Mouse (Mus musculus): ENCODE measurements around the gene Capn15. TPM values are rescaled to one million over a fixed set of nuclear protein-coding genes. Genes with fewer than 3 reads are reported as not detected.

Gene Capn15
- polyA plus RNA-seq, 1 experiment from 2014 or later: 32.5 TPM

- Histone ChIP-seq H3K4me2 (replicated peaks) (no peak overlapping the region), H3K27me3 (peaks cover 49% of the 10 kb centered on the region), H3K4me1 (peaks cover 12% of the 10 kb centered on the region), H3K27ac (no peak overlapping the region), H3K36me3 (no peaks in the 10 kb centered on the region), H3K9ac (no peak overlapping the region), H3K4me3 (no peak overlapping the region), H3K9me3 (replicated peaks) (no peaks in the 10 kb centered on the region)
- no CpG with 5 or more reads among the region's 3 CpGs for WGBS
- ATAC-seq (ENCODE audit: low FRiP score): no peak
These were observed 34.9 kb downstream of the Capn15 start for GRCm38 (mm10) chr17:25950706-25951105.

GRCm38 (mm10) chr17:25949981-25950380 is 35.6 kb downstream of the Capn15 start:
- H3K9ac ChIP-seq: no peak overlapping the region
- H3K4me3 ChIP-seq: no peak overlapping the region

DNA sequence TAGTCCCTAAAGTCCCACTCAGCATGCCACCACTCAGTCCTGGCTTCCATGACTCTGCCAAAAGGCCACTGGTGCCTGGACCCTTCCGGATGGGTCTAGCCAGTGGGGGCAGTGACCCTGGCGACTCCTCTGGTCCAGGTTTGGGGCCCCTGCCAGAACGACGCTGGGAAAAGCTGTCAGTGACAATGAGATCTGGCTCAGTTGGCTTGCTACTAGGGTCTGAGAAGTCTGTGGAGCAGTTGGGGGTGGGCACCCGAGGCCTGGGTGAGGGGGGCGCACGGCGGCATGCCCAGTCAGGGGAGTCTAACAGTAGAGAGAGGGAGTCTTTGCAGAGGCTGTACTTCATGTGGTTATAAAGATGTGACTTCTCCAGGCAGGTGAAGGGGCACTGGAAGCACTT is 37.5 kb downstream of the Capn15 start:
- Histone ChIP-seq H3K36me3 (no peaks in the 10 kb centered on the region), H3K27me3 (peaks cover 39% of the 10 kb centered on the region), H3K4me2 (replicated peaks) (no peak overlapping the region), H3K4me1 (peaks cover 12% of the 10 kb centered on the region), H3K27ac (no peak overlapping the region), H3K9ac (no peak overlapping the region), H3K9me3 (replicated peaks) (no peaks in the 10 kb centered on the region), H3K4me3 (no peak overlapping the region)
- no peak for ATAC-seq (ENCODE audit: low FRiP score)
- WGBS: 77% methylated on average over 8 of the region's 8 CpGs

More at GRCm38 (mm10) chr17:25949981-25950380, 35.6 kb downstream of the Capn15 start:
- Histone ChIP-seq H3K4me2 (replicated peaks) (no peak overlapping the region), H3K9me3 (replicated peaks) (no peaks in the 10 kb centered on the region), H3K27me3 (peaks cover 49% of the 10 kb centered on the region), H3K36me3 (no peaks in the 10 kb centered on the region), H3K27ac (no peak overlapping the region), H3K4me1 (peaks cover 12% of the 10 kb centered on the region)
- 73% methylated on average over 5 of the region's 5 CpGs for WGBS
- no peak for ATAC-seq (ENCODE audit: low FRiP score)

- H3K27ac ChIP-seq: no peak overlapping the region
- no peaks in the 10 kb centered on the region for H3K36me3 ChIP-seq
- ATAC-seq (ENCODE audit: low FRiP score): no peak
- no peaks in the 10 kb centered on the region for H3K9me3 ChIP-seq (replicated peaks)
- no peak overlapping the region for H3K4me3 ChIP-seq
- peaks cover 12% of the 10 kb centered on the region for H3K4me1 ChIP-seq
- H3K4me2 ChIP-seq (replicated peaks): no peak overlapping the region
- 72% methylated on average over 4 of the region's 4 CpGs for WGBS
- peaks cover 35% of the 10 kb centered on the region for H3K27me3 ChIP-seq
- no peak overlapping the region for H3K9ac ChIP-seq
These were observed 38.0 kb downstream of the Capn15 start for GRCm38 (mm10) chr17:25947576-25947975.

DNA sequence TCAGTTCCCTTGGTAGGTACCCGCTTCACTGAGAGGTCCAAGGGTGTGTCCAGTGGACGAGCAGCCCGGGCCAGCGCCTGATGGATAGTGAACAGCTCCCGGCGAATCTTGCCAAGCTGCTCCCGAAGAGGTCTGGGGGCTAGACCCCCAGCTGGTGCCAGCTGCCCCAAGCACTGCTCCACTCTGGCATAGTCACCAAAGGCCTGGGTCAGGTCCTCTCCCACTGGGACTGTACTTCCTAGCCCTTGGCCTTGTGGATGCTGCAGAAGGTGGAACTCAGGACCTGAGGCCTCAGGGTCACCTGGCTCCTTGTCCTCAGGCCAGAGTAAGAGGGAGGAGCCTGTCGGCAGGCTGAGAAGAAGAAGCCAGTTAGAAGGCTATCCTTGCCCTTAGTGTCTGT is 38.7 kb downstream of the Capn15 start:
- no peak for ATAC-seq (ENCODE audit: low FRiP score)
- Histone ChIP-seq H3K4me2 (replicated peaks) (no peak overlapping the region), H3K4me1 (peaks cover 8% of the 10 kb centered on the region), H3K36me3 (no peaks in the 10 kb centered on the region), H3K27me3 (peaks cover 28% of the 10 kb centered on the region), H3K4me3 (no peak overlapping the region), H3K9ac (no peak overlapping the region), H3K9me3 (replicated peaks) (no peaks in the 10 kb centered on the region), H3K27ac (no peak overlapping the region)
- WGBS: 79% methylated on average over 8 of the region's 8 CpGs

GRCm38 (mm10) chr17:25946349-25946748 is 39.2 kb downstream of the Capn15 start:
- Histone ChIP-seq H3K36me3 (no peaks in the 10 kb centered on the region), H3K4me3 (no peak overlapping the region), H3K27ac (no peak overlapping the region), H3K27me3 (peaks cover 22% of the 10 kb centered on the region), H3K4me1 (peaks cover 3% of the 10 kb centered on the region), H3K9me3 (replicated peaks) (no peaks in the 10 kb centered on the region), H3K4me2 (replicated peaks) (no peak overlapping the region), H3K9ac (no peak overlapping the region)
- ATAC-seq (ENCODE audit: low FRiP score): no peak
- WGBS: 78% methylated on average over 7 of the region's 7 CpGs

DNA sequence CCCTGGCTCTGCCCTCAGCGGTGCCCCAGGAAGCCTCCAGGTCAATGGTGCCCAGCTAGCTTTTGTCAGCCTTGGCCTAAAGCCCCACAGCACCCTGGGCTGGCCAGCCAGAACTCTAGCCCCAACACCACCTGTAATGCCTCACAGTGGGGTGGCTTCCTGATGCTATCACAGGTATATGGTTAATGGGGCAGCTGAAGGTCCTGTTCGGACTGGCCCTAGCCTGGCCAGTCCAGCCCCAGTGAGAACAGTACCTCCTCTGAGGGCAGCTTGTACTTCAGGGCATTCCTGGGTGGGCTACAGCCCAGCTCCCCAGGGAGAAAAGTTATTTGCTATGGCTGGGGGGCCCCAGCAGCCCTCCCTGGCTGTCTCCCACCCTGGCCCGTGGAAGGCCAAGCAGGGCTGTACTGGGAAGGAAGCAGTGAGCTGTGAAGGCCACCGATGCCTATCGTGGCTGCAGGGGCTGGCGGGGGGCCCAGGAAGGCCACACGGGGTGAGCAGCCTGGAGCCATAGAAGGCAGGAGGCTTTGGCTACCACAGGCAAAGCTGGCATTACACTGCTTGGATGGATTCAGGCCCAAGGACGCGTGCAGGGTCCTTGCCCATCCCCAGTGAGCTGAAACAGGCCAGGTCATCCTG is 40.0 kb downstream of the Capn15 start:
- ATAC-seq (ENCODE audit: low FRiP score): no peak
- WGBS: 63% methylated on average over 9 of the region's 9 CpGs
- no peak overlapping the region for H3K4me3 ChIP-seq
- peaks cover 6% of the 10 kb centered on the region for H3K4me1 ChIP-seq
- H3K9ac ChIP-seq: no peak overlapping the region
- no peak overlapping the region for H3K4me2 ChIP-seq (replicated peaks)
- H3K27ac ChIP-seq: no peak overlapping the region
- peaks cover 15% of the 10 kb centered on the region for H3K27me3 ChIP-seq
- H3K36me3 ChIP-seq: no peaks in the 10 kb centered on the region
- H3K9me3 ChIP-seq (replicated peaks): no peaks in the 10 kb centered on the region

DNA sequence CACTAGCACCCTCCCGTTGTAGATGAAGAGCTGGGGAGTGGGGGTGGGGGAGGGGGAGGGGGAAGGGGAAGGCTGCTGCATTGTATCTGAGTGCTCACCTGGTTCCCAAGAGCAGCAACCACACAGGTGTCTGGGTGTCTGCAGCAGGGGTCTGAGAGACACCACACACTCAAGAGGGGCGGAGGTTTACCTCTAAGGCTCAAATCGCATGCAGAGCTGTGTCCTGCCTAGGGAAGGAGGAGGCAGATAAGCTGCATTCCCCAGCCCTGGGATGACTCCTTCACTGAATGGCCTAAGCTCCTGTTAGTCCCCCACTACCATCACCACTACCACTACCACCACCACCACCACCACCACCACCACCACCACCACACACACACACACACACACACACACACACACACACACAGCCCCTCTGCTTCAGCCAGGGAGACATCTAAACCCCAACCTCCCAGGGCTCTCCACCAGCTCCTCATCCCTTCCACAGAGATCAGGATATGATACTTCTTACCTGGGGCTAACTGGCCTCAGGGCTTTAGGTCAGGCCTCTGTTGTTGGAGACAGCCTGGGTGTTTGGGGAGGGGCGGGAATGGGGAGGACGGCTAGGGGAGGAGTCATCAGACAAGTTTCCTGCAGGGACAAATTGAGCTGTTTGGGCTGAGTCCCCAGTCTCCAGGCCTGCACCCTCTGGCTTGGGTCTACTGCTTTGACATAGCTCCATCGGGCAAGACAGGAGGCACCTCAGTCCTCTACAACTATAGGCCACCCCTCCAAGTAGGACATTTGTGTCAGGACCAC is 41.0 kb downstream of the Capn15 start, which contains the start of the genes Pigq and Nhlrc4:
Pigq (minus strand) TSS at position 571 of the 798 bp plus-strand sequence.
Nhlrc4 (minus strand) TSS at position 596 of the 798 bp plus-strand sequence.
- no peak within 1 kb of the TSS for H3K4me2 ChIP-seq (replicated peaks)
- ATAC-seq (ENCODE audit: low FRiP score): no peak
- peaks cover 12% of the 10 kb centered on the region for H3K4me1 ChIP-seq
- H3K36me3 ChIP-seq: no peaks in the 10 kb centered on the region
- peaks cover 4% of the 10 kb centered on the region for H3K27me3 ChIP-seq
- 56% methylated on average over 6 of the region's 6 CpGs for WGBS
- no peak within 1 kb of the TSS for H3K27ac ChIP-seq
- no peaks in the 10 kb centered on the region for H3K9me3 ChIP-seq (replicated peaks)
- H3K9ac ChIP-seq: no peak within 1 kb of the TSS
- no peak within 1 kb of the TSS for H3K4me3 ChIP-seq

- 72% methylated on average over 9 of the region's 9 CpGs for WGBS
- Histone ChIP-seq H3K4me3 (no peak overlapping the region), H3K4me1 (peaks cover 12% of the 10 kb centered on the region)
These were observed 41.8 kb downstream of the Capn15 start for GRCm38 (mm10) chr17:25943769-25944168.

DNA sequence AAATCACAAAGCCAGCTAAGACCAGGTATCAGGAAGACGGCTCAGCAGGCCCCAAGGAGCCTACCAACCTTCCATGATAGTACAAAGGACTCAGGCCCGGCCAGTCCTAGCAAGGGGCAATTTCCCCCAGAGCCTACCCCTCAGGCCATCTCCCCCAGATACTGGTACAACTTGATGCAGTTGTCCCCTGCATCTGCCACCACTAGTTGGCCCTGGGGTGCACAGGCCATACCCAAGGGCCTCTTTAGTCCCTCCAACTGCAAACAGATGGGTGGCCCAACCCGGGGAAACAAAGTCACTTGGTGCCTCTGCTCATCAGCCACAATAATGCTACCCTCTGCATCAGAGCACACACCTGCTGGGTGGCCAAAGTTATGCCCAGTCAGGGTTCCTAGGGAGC is 42.4 kb downstream of the Capn15 start:
- ATAC-seq (ENCODE audit: low FRiP score): no peak
- Histone ChIP-seq H3K36me3 (peaks cover 5% of the 10 kb centered on the region; the same call in 1 of the 2 replicates), H3K4me1 (peaks cover 12% of the 10 kb centered on the region), H3K4me3 (no peak overlapping the region), H3K9me3 (replicated peaks) (no peaks in the 10 kb centered on the region), H3K27me3 (peaks cover 2% of the 10 kb centered on the region; the same call in 1 of the 2 replicates), H3K27ac (no peak overlapping the region), H3K9ac (no peak overlapping the region), H3K4me2 (replicated peaks) (no peak overlapping the region)
- 84% methylated on average over 3 of the region's 3 CpGs for WGBS

More at GRCm38 (mm10) chr17:25943769-25944168, 41.8 kb downstream of the Capn15 start:
- H3K9me3 ChIP-seq (replicated peaks): no peaks in the 10 kb centered on the region
- H3K9ac ChIP-seq: no peak overlapping the region
- peaks cover 4% of the 10 kb centered on the region; the same call in 1 of the 2 replicates for H3K27me3 ChIP-seq
- no peak overlapping the region for H3K27ac ChIP-seq
- peaks cover 2% of the 10 kb centered on the region; the same call in 1 of the 2 replicates for H3K36me3 ChIP-seq
- H3K4me2 ChIP-seq (replicated peaks): no peak overlapping the region
- ATAC-seq (ENCODE audit: low FRiP score): no peak

- H3K4me3 ChIP-seq: 0 out of 2 replicates have a peak overlapping the region, but pooled peaks have one; percentile 82
- 86% methylated on average over 2 of the region's 2 CpGs for WGBS
- H3K9me3 ChIP-seq (replicated peaks): no peaks in the 10 kb centered on the region
- H3K4me1 ChIP-seq: peaks cover 12% of the 10 kb centered on the region
- H3K9ac ChIP-seq: no peak overlapping the region
- peaks cover 5% of the 10 kb centered on the region; the same call in 1 of the 2 replicates for H3K36me3 ChIP-seq
- H3K4me2 ChIP-seq (replicated peaks): no peak overlapping the region
- H3K27me3 ChIP-seq: no peaks in the 10 kb centered on the region; the same call in 1 of the 2 replicates
- ATAC-seq (ENCODE audit: low FRiP score): no peak
- H3K27ac ChIP-seq: no peak overlapping the region
These were observed 42.9 kb downstream of the Capn15 start for GRCm38 (mm10) chr17:25942597-25943151.

All from hindbrain, embryonic 12.5 days (tissue).